ENCODE assay signal across 18 mouse cellular contexts in the genomic region with DNA sequence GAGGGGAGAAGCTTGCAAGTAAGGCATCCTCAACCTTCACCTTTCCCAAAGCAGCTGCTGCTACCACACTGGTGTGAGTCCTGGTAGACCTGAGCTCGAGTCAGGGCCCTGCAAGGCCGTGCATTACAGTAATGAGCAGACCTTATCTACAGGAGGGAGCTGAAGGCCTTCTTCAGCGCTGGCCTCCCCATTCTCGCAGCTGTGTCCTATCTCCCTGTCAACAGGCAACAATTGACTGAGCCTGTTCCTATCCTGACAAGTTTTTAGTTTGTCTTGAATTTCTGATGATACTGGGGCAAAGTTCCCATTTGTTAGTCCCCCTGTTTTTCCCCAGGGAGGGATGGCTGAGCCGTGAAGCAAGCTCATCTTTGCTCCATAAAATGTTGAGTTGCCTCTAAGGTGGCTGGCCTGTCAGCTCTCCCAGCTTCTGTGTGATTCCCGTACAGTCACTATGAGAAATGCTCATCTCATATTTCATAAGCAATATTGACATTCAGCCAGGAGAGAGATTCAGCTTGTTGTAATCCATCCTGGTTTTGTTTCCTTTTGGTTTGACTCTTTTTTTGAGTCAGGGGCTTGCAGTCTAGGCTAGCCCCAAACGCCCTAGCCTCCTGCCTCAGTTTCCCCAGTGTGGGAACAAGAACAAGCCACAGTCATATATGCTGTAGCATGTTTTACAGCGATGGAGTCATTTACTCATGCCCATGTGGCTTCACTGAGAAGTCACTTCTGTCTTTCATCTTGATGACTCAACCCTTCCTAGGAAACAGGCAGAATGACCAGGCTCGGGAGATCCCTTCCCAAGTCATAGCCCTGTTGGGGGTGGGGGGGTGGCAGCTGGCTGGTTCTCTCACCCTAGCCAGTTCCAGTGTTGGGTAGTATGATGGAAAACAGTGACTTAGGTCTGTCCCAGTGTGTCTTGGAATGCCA. TPM values are rescaled to one million over a fixed set of nuclear protein-coding genes. Genes with fewer than 3 reads are reported as not detected.
DNase-seq lines count a peak whose midpoint lies in the region; ATAC-seq and TF ChIP-seq lines count a peak whose summit lies in the region.
"Had no signal": no experiment of that assay in that cellular context is flagged by ENCODE, and none has a peak within 500 bp of the region (broad histone marks: within the 10 kb centered on the region; RNA-seq: fewer than 3 reads in every experiment).

No protein-coding gene starts in this region.

- TF ChIP-seq EP300 in liver, postnatal 0 days (IDR thresholded peaks at IDR 0.05; ENCODE audit: low read depth) = no peak
- TF ChIP-seq EP300 in MEL (IDR thresholded peaks at IDR 0.05; ENCODE audit: low read depth in 1 of 2, low read length in 2 of 2) = no peak

- TF ChIP-seq POLR2A in MEL (IDR thresholded peaks at IDR 0.05; ENCODE audit: control insufficient read depth in 1 of 2, insufficient read depth in 1 of 2, low read depth in 1 of 2, low read length in 2 of 2, poor library complexity in 1 of 2) = no peak
- no peak for TF ChIP-seq POLR2A in bone marrow macrophage, adult 2 months (IDR thresholded peaks at IDR 0.05; ENCODE audit: borderline replicate concordance, low read depth, low read length)

- H3K9ac ChIP-seq in liver, embryonic 12.5 days = no peak overlapping the region
- H3K9ac ChIP-seq in liver, postnatal 0 days (replicated peaks) = no peak overlapping the region
- H3K9ac ChIP-seq in MEL (ENCODE audit: control insufficient read depth, low read depth, low read length, poor library complexity, severe bottlenecking) = no peak overlapping the region
- no peak overlapping the region for H3K9ac ChIP-seq in liver, embryonic 13.5 days
- H3K9ac ChIP-seq in forebrain, embryonic 13.5 days = no peak overlapping the region
- H3K9ac ChIP-seq: neural tube, embryonic 13.5 days; stomach, embryonic 15.5 days had no signal

- peak; percentile 50; the same call in 1 of the 2 replicates for ATAC-seq in liver, embryonic 12.5 days
- ATAC-seq in liver, postnatal 0 days = no peak
- ATAC-seq in liver, embryonic 13.5 days (ENCODE audit: low read depth) = no peak
- no peak for ATAC-seq in forebrain, embryonic 13.5 days
- ATAC-seq: hindbrain, postnatal 0 days had no signal

- no peak for DNase-seq in liver, postnatal 0 days
- peak; percentile 55 for DNase-seq in MEL (ENCODE audit: low read depth, low spot score)
- peak; percentile 23 for DNase-seq in liver, embryonic 13.5 days
- DNase-seq in frontal cortex, postnatal 36 days (ENCODE audit: low spot score in 2 of 2) = no peak
- DNase-seq: adrenal gland, adult 8-10 months; cerebellum, postnatal 14 days; gastrocnemius, postnatal 36 days; kidney, adult 8-10 months; lung, adult 18-20 months; spleen, adult 18-20 months had no signal

- peaks cover 37% of the 10 kb centered on the region for H3K4me1 ChIP-seq in liver, embryonic 12.5 days
- peaks cover 10% of the 10 kb centered on the region for H3K4me1 ChIP-seq in liver, postnatal 0 days (ENCODE audit: insufficient read depth)
- H3K4me1 ChIP-seq in MEL (ENCODE audit: control insufficient read depth in 1 of 2, insufficient read depth in 2 of 2, low read length in 2 of 2) = peaks cover 10 to 38% of the 10 kb centered on the region in 2 experiments
- H3K4me1 ChIP-seq in bone marrow macrophage, adult 2 months (ENCODE audit: control insufficient read depth, insufficient read depth, low read length) = peaks cover 56% of the 10 kb centered on the region
- H3K4me1 ChIP-seq in liver, embryonic 13.5 days (replicated peaks) = peaks cover 39% of the 10 kb centered on the region
- H3K4me1 ChIP-seq in forebrain, embryonic 13.5 days = 0 out of 2 replicates have a peak, but pooled peaks cover 3% of the 10 kb centered on the region

- H3K36me3 ChIP-seq in liver, embryonic 12.5 days = no peaks in the 10 kb centered on the region
- no peaks in the 10 kb centered on the region for H3K36me3 ChIP-seq in liver, postnatal 0 days (replicated peaks; ENCODE audit: insufficient read depth, low read length)
- peaks cover 0 to 26% of the 10 kb centered on the region in 2 experiments; a peak in 2 of 4 replicates for H3K36me3 ChIP-seq in MEL (ENCODE audit: control insufficient read depth in 1 of 2, insufficient read depth in 2 of 2, low read length in 2 of 2)
- H3K36me3 ChIP-seq in liver, embryonic 13.5 days = no peaks in the 10 kb centered on the region
- no peaks in the 10 kb centered on the region for H3K36me3 ChIP-seq in forebrain, embryonic 13.5 days (ENCODE audit: poor library complexity, severe bottlenecking)
- H3K36me3 ChIP-seq: neural tube, embryonic 13.5 days; stomach, embryonic 15.5 days had no signal

- no peak overlapping the region for H3K4me2 ChIP-seq in liver, embryonic 12.5 days
- H3K4me2 ChIP-seq in liver, postnatal 0 days (ENCODE audit: low read depth, low read length) = no peak overlapping the region
- H3K4me2 ChIP-seq in liver, embryonic 13.5 days = no peak overlapping the region
- H3K4me2 ChIP-seq in forebrain, embryonic 13.5 days = no peak overlapping the region
- H3K4me2 ChIP-seq: neural tube, embryonic 13.5 days; stomach, embryonic 15.5 days had no signal

- H3K9me3 ChIP-seq in liver, embryonic 12.5 days (replicated peaks) = no peaks in the 10 kb centered on the region
- no peaks in the 10 kb centered on the region for H3K9me3 ChIP-seq in liver, postnatal 0 days (ENCODE audit: low read length)
- H3K9me3 ChIP-seq in MEL (replicated peaks; ENCODE audit: insufficient read depth, low read length) = no peaks in the 10 kb centered on the region
- no peaks in the 10 kb centered on the region for H3K9me3 ChIP-seq in liver, embryonic 13.5 days (replicated peaks)
- H3K9me3 ChIP-seq in forebrain, embryonic 13.5 days (replicated peaks) = no peaks in the 10 kb centered on the region
- H3K9me3 ChIP-seq: neural tube, embryonic 13.5 days; stomach, embryonic 15.5 days had no signal

- H3K79me2 ChIP-seq in MEL (ENCODE audit: control insufficient read depth, insufficient read depth, low read length, poor library complexity) = no peaks in the 10 kb centered on the region

- H3K27me3 ChIP-seq in liver, embryonic 12.5 days (replicated peaks) = no peaks in the 10 kb centered on the region
- no peaks in the 10 kb centered on the region for H3K27me3 ChIP-seq in liver, postnatal 0 days (ENCODE audit: insufficient read depth, low read length)
- no peaks in the 10 kb centered on the region for H3K27me3 ChIP-seq in MEL (ENCODE audit: control insufficient read depth in 1 of 2, insufficient read depth in 2 of 2, low read length in 2 of 2)
- no peaks in the 10 kb centered on the region for H3K27me3 ChIP-seq in liver, embryonic 13.5 days
- H3K27me3 ChIP-seq in forebrain, embryonic 13.5 days = no peaks in the 10 kb centered on the region
- H3K27me3 ChIP-seq: neural tube, embryonic 13.5 days; stomach, embryonic 15.5 days had no signal

- H3K27ac ChIP-seq in liver, embryonic 12.5 days = no peak overlapping the region
- no peak overlapping the region for H3K27ac ChIP-seq in liver, postnatal 0 days (ENCODE audit: low read depth)
- no peak overlapping the region for H3K27ac ChIP-seq in MEL (ENCODE audit: control insufficient read depth, low read depth, low read length)
- H3K27ac ChIP-seq in bone marrow macrophage, adult 2 months (ENCODE audit: insufficient read depth, low read depth, low read length) = peak overlapping the region; percentile 29
- H3K27ac ChIP-seq in liver, embryonic 13.5 days = no peak overlapping the region
- H3K27ac ChIP-seq in forebrain, embryonic 13.5 days = no peak overlapping the region
- H3K27ac ChIP-seq: hindbrain, postnatal 0 days; neural tube, embryonic 13.5 days; stomach, embryonic 15.5 days had no signal

- WGBS in liver, embryonic 12.5 days (ENCODE audit: insufficient replicate concordance) = 41% methylated on average over 9 of the region's 9 CpGs
- 50% methylated on average over 9 of the region's 9 CpGs for WGBS in liver, postnatal 0 days (ENCODE audit: insufficient replicate concordance)
- 34% methylated on average over 9 of the region's 9 CpGs for WGBS in liver, embryonic 13.5 days (ENCODE audit: insufficient replicate concordance)
- WGBS in forebrain, embryonic 13.5 days = 86% methylated on average over 9 of the region's 9 CpGs

- no peak for TF ChIP-seq CTCF in liver, postnatal 0 days (IDR thresholded peaks at IDR 0.05; ENCODE audit: low read depth)
- TF ChIP-seq CTCF in MEL (IDR thresholded peaks at IDR 0.05 in 2 of 3, conservative IDR thresholded peaks at IDR 0.05 in 1 of 3; ENCODE audit: control insufficient read depth in 1 of 3, insufficient read depth in 1 of 3, low read depth in 2 of 3, low read length in 3 of 3, poor library complexity in 1 of 3, severe bottlenecking in 1 of 3) = no peak
- TF ChIP-seq CTCF in bone marrow macrophage, adult 2 months (IDR thresholded peaks at IDR 0.05; ENCODE audit: low read depth, low read length) = no peak

- no peak overlapping the region for H3K4me3 ChIP-seq in liver, embryonic 12.5 days
- no peak overlapping the region for H3K4me3 ChIP-seq in liver, postnatal 0 days (ENCODE audit: low read depth, low read length)
- H3K4me3 ChIP-seq in MEL (ENCODE audit: control insufficient read depth in 1 of 2, insufficient read depth in 1 of 2, low read depth in 2 of 2, low read length in 2 of 2) = no peak overlapping the region
- no peak overlapping the region for H3K4me3 ChIP-seq in bone marrow macrophage, adult 2 months (ENCODE audit: insufficient read depth, low read length)
- H3K4me3 ChIP-seq in liver, embryonic 13.5 days (replicated peaks) = no peak overlapping the region
- no peak overlapping the region for H3K4me3 ChIP-seq in forebrain, embryonic 13.5 days
- H3K4me3 ChIP-seq: neural tube, embryonic 13.5 days; stomach, embryonic 15.5 days had no signal

- TF ChIP-seq RAD21 in MEL (IDR thresholded peaks at IDR 0.05; ENCODE audit: low read depth, low read length) = no peak

RNA-seq across cellular contexts. Expression of gene H1foo, which starts 1.0 kb away (rescaled TPM):
- not detected in 2 replicates for polyA plus RNA-seq in liver, embryonic 12.5 days (2016; fragmentation: Nextera tagmentation; extraction: Ambion mirVana)
- not detected in 2 replicates for polyA plus RNA-seq in liver, postnatal 0 days (2015; fragmentation: Nextera tagmentation; extraction: Ambion mirVana)
- not detected in 2 replicates for total RNA-seq in MEL (2012; rRNA removed)
- polyA plus RNA-seq in MEL (2012; ENCODE audit: insufficient read depth in 1 of 2, insufficient read length in 2 of 2, low read depth in 1 of 2, low replicate concordance in 2 of 2, missing spikeins in 1 of 2) = not detected
- not detected in 2 replicates for polyA plus RNA-seq in bone marrow macrophage, adult 2 months (2012; ENCODE audit: insufficient read depth, insufficient read length, missing spikeins)
- not detected in 2 replicates for polyA plus RNA-seq in liver, embryonic 13.5 days (2015; fragmentation: Nextera tagmentation; extraction: Ambion mirVana)
- not detected in 2 replicates for polyA plus RNA-seq in forebrain, embryonic 13.5 days (2015; fragmentation: Nextera tagmentation; extraction: Ambion mirVana)
- total RNA-seq: gastrocnemius, postnatal 36 days; heart, postnatal 36 days had no signal
- polyA plus RNA-seq: hindbrain, postnatal 0 days; limb, embryonic 11.5 days; neural tube, embryonic 13.5 days; stomach, embryonic 15.5 days had no signal

RNA-seq across cellular contexts. Expression of gene Rho, which starts 12.2 kb away (rescaled TPM):
- not detected in 2 replicates for polyA plus RNA-seq in liver, embryonic 12.5 days (2016; fragmentation: Nextera tagmentation; extraction: Ambion mirVana)
- polyA plus RNA-seq in liver, postnatal 0 days (2015; fragmentation: Nextera tagmentation; extraction: Ambion mirVana) = not detected in 2 replicates
- not detected in 2 replicates for total RNA-seq in MEL (2012; rRNA removed)
- polyA plus RNA-seq in MEL (2012; ENCODE audit: insufficient read depth in 1 of 2, insufficient read length in 2 of 2, low read depth in 1 of 2, low replicate concordance in 2 of 2, missing spikeins in 1 of 2) = under 1 TPM in 1 of 2 experiments, not detected in 1; 0.11 TPM
- polyA plus RNA-seq in bone marrow macrophage, adult 2 months (2012; ENCODE audit: insufficient read depth, insufficient read length, missing spikeins) = not detected in 2 replicates
- not detected in 2 replicates for polyA plus RNA-seq in liver, embryonic 13.5 days (2015; fragmentation: Nextera tagmentation; extraction: Ambion mirVana)
- 0.10 and 0.17 TPM in 2 replicates for polyA plus RNA-seq in forebrain, embryonic 13.5 days (2015; fragmentation: Nextera tagmentation; extraction: Ambion mirVana)
- total RNA-seq: gastrocnemius, postnatal 36 days; heart, postnatal 36 days had no signal

RNA-seq across cellular contexts. Expression of gene Plxnd1, which starts 51.0 kb away (rescaled TPM):
- 16.2 TPM in 2 replicates for polyA plus RNA-seq in liver, embryonic 12.5 days (2016; fragmentation: Nextera tagmentation; extraction: Ambion mirVana)
- polyA plus RNA-seq in liver, postnatal 0 days (2015; fragmentation: Nextera tagmentation; extraction: Ambion mirVana) = 8.5 and 8.7 TPM in 2 replicates
- total RNA-seq in MEL (2012; rRNA removed) = 4.8 and 6.6 TPM in 2 replicates
- polyA plus RNA-seq in MEL (2012; ENCODE audit: insufficient read depth in 1 of 2, insufficient read length in 2 of 2, low read depth in 1 of 2, low replicate concordance in 2 of 2, missing spikeins in 1 of 2) = 10 to 100 TPM in 1 of 2 experiments, not detected in 1; 19.2 TPM
- polyA plus RNA-seq in bone marrow macrophage, adult 2 months (2012; ENCODE audit: insufficient read depth, insufficient read length, missing spikeins) = 205 and 222 TPM in 2 replicates
- polyA plus RNA-seq in liver, embryonic 13.5 days (2015; fragmentation: Nextera tagmentation; extraction: Ambion mirVana) = 6.7 and 6.8 TPM in 2 replicates
- 14.3 and 19.7 TPM in 2 replicates for polyA plus RNA-seq in forebrain, embryonic 13.5 days (2015; fragmentation: Nextera tagmentation; extraction: Ambion mirVana)

Comparison
In these comparisons a context has a peak if more than half of its experiments do, and no peak if none do; other contexts are left out.
1. DNase-seq: peak in MEL (single experiment) and liver, embryonic 13.5 days (single experiment); none in liver, postnatal 0 days (single experiment) and frontal cortex, postnatal 36 days (0 of 2).